Mouse (Mus musculus) CD4-positive naive resting alpha-beta T cell, adult 76 days (primary cell): Measurements from ENCODE around the gene Skap1. TPM values are rescaled to one million over a fixed set of nuclear protein-coding genes. Genes with fewer than 3 reads are reported as not detected.

Source experiments
- total RNA-seq: library from RNA; stranded (reverse); gene quantifications from one replicate; pipeline ENCODE4 v1.2.4, GENCODE M21; 2023

Skap1 gene
- total RNA-seq, result 420 TPM

GRCm38 (mm10) chr11:96463986-96464715 is at the start of gene Skap1:
TSS of gene Skap1 (plus strand) at chr11:96464593.

GRCm38 (mm10) chr11:96776968-96777962 is 312.9 kb downstream of the Skap1 start, which contains the start of gene Snx11:
TSS of gene Snx11 (minus strand) at chr11:96777559.

DNA sequence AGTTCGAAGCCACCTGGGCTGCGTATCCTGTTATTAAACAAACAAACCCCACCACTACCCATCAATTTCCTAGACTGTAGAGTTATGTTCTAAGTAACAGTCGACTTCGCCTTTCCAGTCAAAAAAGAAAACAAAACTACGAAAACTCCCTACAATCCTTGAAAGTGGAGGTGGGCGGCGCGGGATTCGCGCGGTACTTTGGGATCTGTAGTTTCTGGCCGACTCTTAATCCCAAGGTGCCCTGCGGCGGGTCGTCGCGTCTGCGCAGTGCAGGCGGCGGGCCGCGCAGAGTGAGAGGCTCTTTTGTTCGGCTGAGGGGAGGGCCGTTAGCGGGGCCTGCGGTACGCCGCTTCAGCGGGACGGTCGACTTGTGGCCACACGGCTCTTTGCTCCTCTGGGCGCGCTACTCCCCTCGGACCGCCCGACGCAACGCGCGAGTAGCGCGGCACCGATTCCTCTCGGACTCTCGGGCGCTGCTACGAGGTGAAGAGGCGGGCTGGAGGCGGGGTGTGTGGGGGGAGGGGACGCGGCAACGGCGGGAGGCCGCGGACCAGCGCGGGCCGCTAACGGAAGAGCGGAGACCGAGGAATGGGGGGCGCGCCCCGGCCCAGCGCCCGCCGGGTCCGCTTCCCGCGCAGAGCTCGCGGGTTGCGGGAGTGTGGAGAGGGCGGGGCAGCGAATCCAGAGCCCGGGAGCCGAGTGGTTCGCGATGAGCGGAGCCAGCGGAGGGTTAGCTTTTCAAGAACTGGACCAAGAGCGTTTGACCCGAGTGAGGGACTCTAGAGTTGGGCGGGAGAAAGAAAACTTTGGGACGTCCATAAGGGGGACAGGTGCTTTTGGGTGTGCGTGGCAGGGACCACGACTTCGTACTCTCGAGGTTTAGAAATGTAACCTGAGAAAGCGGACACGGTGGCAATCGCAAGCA is 324.7 kb downstream of the Skap1 start, which contains the start of gene Cbx1:
TSS of gene Cbx1 (plus strand) at position 257 of the 925 bp plus-strand sequence.

Other genes with a start within 250 kb of the Skap1 start
- not detected for gene Hoxb9, start 193.1 kb upstream of the Skap1 start, total RNA-seq
- gene Hoxb8, start 182.7 kb upstream of the Skap1 start, total RNA-seq, result not detected
- not detected for gene Hoxb7, start 178.0 kb upstream of the Skap1 start, total RNA-seq
- gene Hoxb6, start 172.1 kb upstream of the Skap1 start, total RNA-seq, result not detected
- not detected for gene Hoxb5, start 161.3 kb upstream of the Skap1 start, total RNA-seq
- 0.59 TPM for gene Hoxb4, start 146.3 kb upstream of the Skap1 start, total RNA-seq
- gene Hoxb3, start 141.3 kb upstream of the Skap1 start, total RNA-seq, result not detected
- not detected for gene Hoxb2, start 114.1 kb upstream of the Skap1 start, total RNA-seq
- gene Hoxb1, start 98.8 kb upstream of the Skap1 start, total RNA-seq, result not detected